Mouse (Mus musculus): ENCODE measurements around the gene Tmem248. TPM values are rescaled to one million over a fixed set of nuclear protein-coding genes. Genes with fewer than 3 reads are reported as not detected.

The Tmem248 gene
- total RNA-seq, 2 experiments from 2014 or later = 35.4 to 46.8 TPM

GRCm38 (mm10) chr5:130292976-130293375 lies 76.1 kb downstream of the Tmem248 start:
- intact Hi-C loops (cut with DNase I) = no loop called here
- DNase-seq (ENCODE audit: low spot score in 2 of 2) = no peak

Other genes starting within 250 kb of the Tmem248 start
- 10 to 100 TPM; 12.4 to 12.9 TPM for gene Gusb, start 214.0 kb upstream of the Tmem248 start, total RNA-seq (2021)
- gene Asl, start 187.8 kb upstream of the Tmem248 start, total RNA-seq (2021) = 10 to 100 TPM; 14.7 to 19.8 TPM
- 10 to 100 TPM; 30.1 to 33.7 TPM for gene Crcp, start 187.8 kb upstream of the Tmem248 start, total RNA-seq (2021)
- 10 to 100 TPM; 36.1 to 40.8 TPM for gene Tpst1, start 143.8 kb upstream of the Tmem248 start, total RNA-seq (2021)
- gene Kctd7, start 72.2 kb upstream of the Tmem248 start, total RNA-seq (2021) = 10 to 100 TPM; 12.1 to 14.5 TPM
- 10 to 100 TPM; 43.8 to 47.2 TPM for gene Rabgef1, start 45.3 kb upstream of the Tmem248 start, total RNA-seq (2021)
- 10 to 100 TPM; 61.0 to 61.4 TPM for gene Sbds, start 38.4 kb downstream of the Tmem248 start, total RNA-seq (2021)
- 10 to 100 TPM; 15.2 to 17.2 TPM for gene Tyw1, start 38.5 kb downstream of the Tmem248 start, total RNA-seq (2021)
- 100 to 1,000 TPM; 146 to 147 TPM for gene Caln1, start 152.4 kb downstream of the Tmem248 start, total RNA-seq (2021)
- gene A330070K13Rik, start 167.6 kb downstream of the Tmem248 start, total RNA-seq (2021) = 1 to 10 TPM; 1.4 to 1.7 TPM